Mouse (Mus musculus) kidney, adult 2 months (tissue): ENCODE data around the gene Nedd4. TPM values are rescaled to one million over a fixed set of nuclear protein-coding genes. Genes with fewer than 3 reads are reported as not detected.

Source experiments
- DNase-seq: peaks from one replicate; pipeline ENCODE4 v3.0.0; 2021
- H3K27ac ChIP-seq: fragments of 200-500 bp; 2 replicates; pipeline ENCODE4 v1.5.1; 2012; ENCODE audit warnings: low read depth, low read length, control low read depth, inconsistent platforms; ENCODE audit not compliant: insufficient read depth
- H3K27me3 ChIP-seq: fragments of 200-500 bp; replicated peaks from 2 replicates; pipeline ENCODE4 v1.6.1; 2012; ENCODE audit warnings: mild to moderate bottlenecking, moderate library complexity, low read length, inconsistent platforms; ENCODE audit not compliant: control insufficient read depth, insufficient read depth
- H3K36me3 ChIP-seq: fragments of 200-500 bp; 2 replicates; pipeline ENCODE4 v1.6.1; 2012; ENCODE audit warnings: mild to moderate bottlenecking, moderate library complexity, low read length, inconsistent platforms; ENCODE audit not compliant: control insufficient read depth, insufficient read depth
- H3K4me1 ChIP-seq: fragments of 200-500 bp; 2 replicates; pipeline ENCODE4 v1.6.1; 2011; ENCODE audit warnings: low read length; ENCODE audit not compliant: control insufficient read depth, insufficient read depth
- H3K4me3 ChIP-seq: fragments of 200-500 bp; 2 replicates; pipeline ENCODE4 v1.5.1; 2011; ENCODE audit warnings: mild to moderate bottlenecking, low read depth, low read length, control low read depth; ENCODE audit not compliant: insufficient read depth
- CTCF ChIP-seq: fragments of 200-500 bp; conservative IDR thresholded peaks from 2 replicates; pipeline ENCODE4 v1.5.1; 2011; ENCODE audit warnings: low read depth, mild to moderate bottlenecking, control low read depth, low read length, moderate library complexity, mixed read lengths; ENCODE audit not compliant: insufficient read depth, insufficient read length
- POLR2A ChIP-seq: fragments of 200-500 bp; IDR thresholded peaks from one replicate; pipeline ENCODE4 v1.6.1; 2011; ENCODE audit warnings: low read depth, low read length, control low read depth
- WGBS: fragments of 180-500 bp; shearing (Covaris S2); methylation state at CpG from one replicate; pipeline ENCODE4 v1.1.7; 2018; 5-methylcytosine and 5-hydroxymethylcytosine counted together
- polyA plus RNA-seq: library from polyadenylated mRNA; depleted of rRNA; stranded (reverse); fragments of >200 nt; gene quantifications from 2 replicates; pipeline ENCODE4 v1.2.3, GENCODE M21; 2012

The Nedd4 gene
- polyA plus RNA-seq, 1 experiment: 118 TPM

GRCm38 (mm10) chr9:72703754-72704153 lies 41.6 kb downstream of the Nedd4 start:
- Histone ChIP-seq H3K27ac (no peak overlapping the region), H3K36me3 (peaks cover 2% of the 10 kb centered on the region; the same call in 1 of the 2 replicates), H3K4me3 (no peak overlapping the region), H3K4me1 (peaks cover 9% of the 10 kb centered on the region), H3K27me3 (no peaks in the 10 kb centered on the region)
- DNase-seq: peak; percentile 52
- WGBS: 57% methylated on average over 6 of the region's 6 CpGs
- TF ChIP-seq CTCF (no peak), POLR2A (no peak)

DNA sequence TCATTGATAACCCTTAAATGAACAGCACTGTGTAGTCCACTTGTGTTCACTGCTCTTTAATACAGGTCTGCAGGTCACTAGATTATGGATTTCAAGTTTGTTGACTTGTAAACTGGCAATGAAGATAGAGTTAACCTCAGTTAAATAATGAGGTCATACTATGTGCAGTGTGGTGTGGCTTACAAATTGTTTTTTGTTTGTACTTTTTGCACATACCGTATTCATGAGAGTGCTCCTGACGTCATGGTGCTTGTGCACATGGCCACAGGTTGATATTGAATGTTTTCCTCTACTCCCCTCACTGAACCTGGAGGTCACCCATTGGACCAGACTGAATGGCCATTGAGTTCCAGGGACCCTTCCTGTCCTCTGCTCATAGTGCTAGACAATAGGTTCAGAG lies 43.1 kb downstream of the Nedd4 start:
- no peak for DNase-seq
- 86% methylated on average over 2 of the region's 2 CpGs for WGBS
- TF ChIP-seq CTCF: no peak
- Histone ChIP-seq H3K27ac (no peak overlapping the region), H3K27me3 (no peaks in the 10 kb centered on the region), H3K36me3 (peaks cover 5% of the 10 kb centered on the region), H3K4me3 (no peak overlapping the region), H3K4me1 (peaks cover 9% of the 10 kb centered on the region)

GRCm38 (mm10) chr9:72707999-72708398 lies 45.9 kb downstream of the Nedd4 start:
- TF ChIP-seq POLR2A (no peak), CTCF (no peak)
- 76% methylated on average over 2 of the region's 2 CpGs for WGBS
- peaks cover 3% of the 10 kb centered on the region for H3K4me1 ChIP-seq
- DNase-seq: no peak
- H3K4me3 ChIP-seq: no peak overlapping the region
- no peaks in the 10 kb centered on the region for H3K27me3 ChIP-seq
- no peak overlapping the region for H3K27ac ChIP-seq
- peaks cover 9% of the 10 kb centered on the region for H3K36me3 ChIP-seq

- TF ChIP-seq CTCF (no peak), POLR2A (no peak)
- DNase-seq: no peak
- Histone ChIP-seq H3K4me3 (no peak overlapping the region), H3K27me3 (no peaks in the 10 kb centered on the region), H3K36me3 (peaks cover 9% of the 10 kb centered on the region), H3K4me1 (peaks cover 2% of the 10 kb centered on the region; the same call in 1 of the 2 replicates), H3K27ac (no peak overlapping the region)
- WGBS: 86% methylated on average over 5 of the region's 5 CpGs
These were observed 46.5 kb downstream of the Nedd4 start for GRCm38 (mm10) chr9:72708690-72709089.

DNA sequence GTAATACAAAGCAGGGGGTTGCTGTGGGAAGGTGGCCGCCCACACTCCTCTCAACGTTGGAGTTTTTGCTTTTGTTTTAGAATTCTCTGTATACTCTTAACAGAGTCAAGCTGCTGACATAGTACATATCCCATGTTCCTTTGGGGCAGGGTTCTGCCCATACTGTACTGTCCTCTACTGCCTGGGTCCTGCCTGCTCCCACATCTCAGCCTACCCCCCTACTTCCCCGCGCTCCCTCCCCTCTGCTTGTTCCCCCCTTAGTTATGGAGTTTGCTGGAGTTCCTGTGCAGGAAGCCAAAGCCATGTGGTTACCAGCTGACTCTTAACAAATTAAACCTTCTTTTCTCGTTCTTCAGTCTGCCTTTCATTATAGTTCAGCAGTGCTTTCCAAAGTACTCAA lies 47.9 kb downstream of the Nedd4 start:
- H3K27ac ChIP-seq: no peak overlapping the region
- no peak for DNase-seq
- TF ChIP-seq POLR2A: no peak
- H3K36me3 ChIP-seq: peaks cover 9% of the 10 kb centered on the region
- H3K27me3 ChIP-seq: no peaks in the 10 kb centered on the region
- WGBS: 66% methylated on average over 5 of the region's 5 CpGs
- H3K4me3 ChIP-seq: no peak overlapping the region
- H3K4me1 ChIP-seq: peaks cover 2% of the 10 kb centered on the region; the same call in 1 of the 2 replicates

- Histone ChIP-seq H3K36me3 (peaks cover 10% of the 10 kb centered on the region), H3K4me1 (peaks cover 2% of the 10 kb centered on the region; the same call in 1 of the 2 replicates), H3K4me3 (no peak overlapping the region), H3K27ac (no peak overlapping the region; the same call in 1 of the 2 replicates), H3K27me3 (no peaks in the 10 kb centered on the region)
- no peak for TF ChIP-seq POLR2A
- TF ChIP-seq CTCF: no peak
- DNase-seq: peak; percentile 93
- WGBS: 32% methylated on average over 4 of the region's 4 CpGs
These were observed 52.8 kb downstream of the Nedd4 start for GRCm38 (mm10) chr9:72714945-72715344.

DNA sequence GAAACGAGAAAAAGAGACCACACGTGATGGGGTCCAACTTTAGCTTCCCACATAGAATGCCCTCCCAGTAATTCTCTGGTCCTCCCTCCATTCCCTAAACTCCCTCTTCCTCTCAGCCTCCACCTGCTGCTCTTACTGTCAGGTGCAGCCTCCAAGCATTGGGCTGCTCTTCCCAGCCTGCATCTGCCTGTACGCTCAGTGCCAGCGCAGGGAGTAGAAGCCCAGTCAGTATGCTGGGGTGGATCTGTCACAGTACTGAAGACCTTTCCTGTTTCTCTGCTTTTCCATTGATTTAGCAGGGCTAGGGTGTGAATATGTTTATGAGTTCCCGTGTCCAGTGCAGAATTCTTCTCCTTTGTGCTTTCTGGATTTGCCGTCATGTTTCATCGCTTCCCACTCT lies 54.1 kb downstream of the Nedd4 start:
- Histone ChIP-seq H3K36me3 (peaks cover 8% of the 10 kb centered on the region), H3K4me3 (no peak overlapping the region), H3K27me3 (no peaks in the 10 kb centered on the region), H3K4me1 (peaks cover 2% of the 10 kb centered on the region; the same call in 1 of the 2 replicates), H3K27ac (no peak overlapping the region)
- DNase-seq: no peak
- TF ChIP-seq CTCF (no peak), POLR2A (no peak)
- WGBS: 85% methylated on average over 7 of the region's 7 CpGs

- no peak for DNase-seq
- WGBS: 86% methylated on average over 4 of the region's 4 CpGs
These were observed 57.0 kb downstream of the Nedd4 start for GRCm38 (mm10) chr9:72719143-72719542.

More at GRCm38 (mm10) chr9:72719143-72719542, 57.0 kb downstream of the Nedd4 start:
- H3K27me3 ChIP-seq: no peaks in the 10 kb centered on the region
- TF ChIP-seq CTCF: no peak
- TF ChIP-seq POLR2A: no peak
- H3K4me1 ChIP-seq: no peaks in the 10 kb centered on the region
- no peak overlapping the region for H3K27ac ChIP-seq
- H3K4me3 ChIP-seq: no peak overlapping the region
- H3K36me3 ChIP-seq: peaks cover 17% of the 10 kb centered on the region
